Mouse (Mus musculus): ENCODE results near the gene Abcb10. TPM values are rescaled to one million over a fixed set of nuclear protein-coding genes. Genes with fewer than 3 reads are reported as not detected.
"Not testable (repeated sequence)": the region's sequence is repeated elsewhere in the genome, so short reads cannot be mapped to it uniquely, and the experiment has no call there.

Abcb10 gene
- polyA plus RNA-seq, 1 experiment from 2014 or later = 22.2 TPM

DNA sequence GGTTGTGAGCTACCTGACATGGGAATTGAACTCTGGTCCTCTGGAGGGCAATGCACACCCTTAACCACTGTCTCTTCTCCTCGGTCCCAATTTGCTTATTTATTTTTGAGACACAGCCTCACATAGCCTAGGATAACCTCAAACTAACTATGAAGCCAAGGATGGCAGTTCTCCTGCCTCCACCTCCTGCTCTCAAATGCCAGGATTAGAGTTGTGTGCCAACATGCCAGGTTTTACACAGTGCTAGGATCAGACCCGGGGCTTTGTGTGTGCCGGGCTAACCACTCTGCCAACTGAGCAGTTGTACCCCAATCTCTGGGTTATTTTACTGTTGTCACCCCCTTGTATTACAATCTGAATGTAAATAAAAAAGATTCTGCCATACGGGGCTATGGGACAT lies 5.4 kb downstream of the Abcb10 start:
- Histone ChIP-seq H3K4me3 (ENCODE audit: low read depth, low read length) (no peak overlapping the region), H3K36me3 (ENCODE audit: control insufficient read depth, insufficient read depth, low read length) (no peaks in the 10 kb centered on the region), H3K4me2 (ENCODE audit: low read length) (no peak overlapping the region), H3K27ac (ENCODE audit: low read depth) (peak overlapping the region; percentile 67; the same call in 1 of the 2 replicates), H3K27me3 (replicated peaks; ENCODE audit: control insufficient read depth, insufficient read depth, low read length) (no peaks in the 10 kb centered on the region), H3K4me1 (replicated peaks; ENCODE audit: control insufficient read depth, insufficient read depth, low read length) (peaks cover 22% of the 10 kb centered on the region), H3K9me3 (ENCODE audit: control insufficient read depth, low read length) (no peaks in the 10 kb centered on the region), H3K9ac (ENCODE audit: low read length) (no peak overlapping the region)
- DNase-seq (ENCODE audit: low spot score) (no peak), ATAC-seq (replicated peaks; ENCODE audit: low FRiP score, low TSS enrichment, low read depth) (no peak)
- 81% methylated on average over 4 of the region's 4 CpGs for WGBS

DNA sequence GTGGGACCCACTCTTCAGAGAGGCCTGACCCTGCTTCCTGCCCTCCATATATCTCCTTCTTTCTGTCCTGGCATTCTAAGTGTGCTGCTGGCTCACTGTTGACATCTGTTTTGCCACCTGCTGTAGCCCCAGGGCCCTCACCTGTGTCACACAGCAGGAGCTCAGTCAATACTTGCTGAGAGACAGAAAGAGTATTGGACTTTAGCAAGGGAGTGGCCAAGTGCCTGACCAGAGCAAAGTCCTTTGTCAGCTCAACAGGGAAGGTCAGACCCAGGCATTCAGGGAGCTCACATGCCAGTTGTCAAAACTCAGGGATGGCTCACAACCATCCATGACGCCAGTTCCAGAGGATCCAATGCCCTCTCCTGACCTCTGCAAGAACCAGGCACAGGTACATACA lies 9.4 kb downstream of the Abcb10 start:
- DNase-seq (ENCODE audit: low spot score) (no peak), ATAC-seq (replicated peaks; ENCODE audit: low FRiP score, low TSS enrichment, low read depth) (no peak)
- Histone ChIP-seq H3K36me3 (ENCODE audit: control insufficient read depth, insufficient read depth, low read length) (peaks cover 3% of the 10 kb centered on the region), H3K27ac (ENCODE audit: low read depth) (no peak overlapping the region), H3K27me3 (replicated peaks; ENCODE audit: control insufficient read depth, insufficient read depth, low read length) (no peaks in the 10 kb centered on the region), H3K4me1 (replicated peaks; ENCODE audit: control insufficient read depth, insufficient read depth, low read length) (peaks cover 7% of the 10 kb centered on the region), H3K9me3 (ENCODE audit: control insufficient read depth, low read length) (no peaks in the 10 kb centered on the region), H3K9ac (ENCODE audit: low read length) (no peak overlapping the region), H3K4me2 (ENCODE audit: low read length) (no peak overlapping the region), H3K4me3 (ENCODE audit: low read depth, low read length) (no peak overlapping the region)
- 74% methylated on average over 1 of the region's 1 CpGs for WGBS

DNA sequence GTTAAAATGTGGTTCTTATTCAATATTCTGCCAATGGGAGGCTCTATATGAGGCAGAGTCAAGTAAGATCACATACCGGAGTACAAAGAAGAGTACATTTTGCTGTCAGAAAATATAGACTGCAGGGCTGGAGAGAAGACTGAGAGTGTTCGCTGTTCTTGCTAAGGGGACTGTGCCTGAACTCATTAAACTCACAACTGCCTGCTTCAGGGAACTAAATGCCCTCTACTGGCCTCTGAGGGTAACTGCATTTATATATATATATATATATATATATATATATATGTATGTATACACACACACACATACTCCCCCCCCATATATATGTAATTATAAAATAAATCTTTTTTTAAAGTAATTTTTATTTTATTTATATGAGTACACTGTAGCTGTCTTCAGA lies 16.0 kb downstream of the Abcb10 start:
- 74% methylated on average over 2 of the region's 2 CpGs for WGBS

DNA sequence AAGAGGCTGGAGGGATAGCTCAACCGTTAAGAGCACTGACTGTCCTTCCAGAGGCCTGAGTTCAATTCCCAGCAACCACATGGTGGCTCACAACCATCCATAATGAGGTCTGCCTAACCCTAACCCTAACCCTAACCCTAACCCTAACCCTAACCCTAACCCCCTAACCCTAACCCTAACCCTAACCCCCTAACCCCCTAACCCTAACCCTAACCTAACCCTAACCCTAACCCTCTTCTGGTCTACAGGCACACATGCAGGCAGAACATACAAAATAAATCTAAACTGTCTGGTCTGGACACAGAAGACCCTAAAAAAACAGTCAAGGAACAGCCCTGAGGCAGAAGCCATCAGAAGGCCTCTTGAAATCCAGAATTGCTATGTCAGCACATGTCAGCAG lies 21.6 kb downstream of the Abcb10 start:
- no peaks in the 10 kb centered on the region for H3K4me1 ChIP-seq (replicated peaks; ENCODE audit: control insufficient read depth, insufficient read depth, low read length)
- DNase-seq (ENCODE audit: low spot score) = no peak
- H3K9ac ChIP-seq (ENCODE audit: low read length) = no peak overlapping the region
- no peak for ATAC-seq (replicated peaks; ENCODE audit: low FRiP score, low TSS enrichment, low read depth)
- H3K27me3 ChIP-seq (replicated peaks; ENCODE audit: control insufficient read depth, insufficient read depth, low read length) = no peaks in the 10 kb centered on the region
- no peaks in the 10 kb centered on the region for H3K9me3 ChIP-seq (ENCODE audit: control insufficient read depth, low read length)
- peaks cover 62% of the 10 kb centered on the region for H3K36me3 ChIP-seq (ENCODE audit: control insufficient read depth, insufficient read depth, low read length)
- H3K27ac ChIP-seq (ENCODE audit: low read depth) = no peak overlapping the region
- no peak overlapping the region for H3K4me2 ChIP-seq (ENCODE audit: low read length)
- H3K4me3 ChIP-seq (ENCODE audit: low read depth, low read length) = no peak overlapping the region
- WGBS = 75% methylated on average over 1 of the region's 1 CpGs

More for the DNA sequence above, 16.0 kb downstream of the Abcb10 start:
- Histone ChIP-seq H3K4me1 (replicated peaks; ENCODE audit: control insufficient read depth, insufficient read depth, low read length) (no peaks in the 10 kb centered on the region), H3K9me3 (ENCODE audit: control insufficient read depth, low read length) (no peaks in the 10 kb centered on the region), H3K9ac (ENCODE audit: low read length) (no peak overlapping the region), H3K4me2 (ENCODE audit: low read length) (no peak overlapping the region), H3K4me3 (ENCODE audit: low read depth, low read length) (no peak overlapping the region), H3K27ac (ENCODE audit: low read depth) (no peak overlapping the region), H3K27me3 (replicated peaks; ENCODE audit: control insufficient read depth, insufficient read depth, low read length) (no peaks in the 10 kb centered on the region), H3K36me3 (ENCODE audit: control insufficient read depth, insufficient read depth, low read length) (peaks cover 38% of the 10 kb centered on the region)
- ATAC-seq (replicated peaks; ENCODE audit: low FRiP score, low TSS enrichment, low read depth) (no peak), DNase-seq (ENCODE audit: low spot score) (no peak)

DNA sequence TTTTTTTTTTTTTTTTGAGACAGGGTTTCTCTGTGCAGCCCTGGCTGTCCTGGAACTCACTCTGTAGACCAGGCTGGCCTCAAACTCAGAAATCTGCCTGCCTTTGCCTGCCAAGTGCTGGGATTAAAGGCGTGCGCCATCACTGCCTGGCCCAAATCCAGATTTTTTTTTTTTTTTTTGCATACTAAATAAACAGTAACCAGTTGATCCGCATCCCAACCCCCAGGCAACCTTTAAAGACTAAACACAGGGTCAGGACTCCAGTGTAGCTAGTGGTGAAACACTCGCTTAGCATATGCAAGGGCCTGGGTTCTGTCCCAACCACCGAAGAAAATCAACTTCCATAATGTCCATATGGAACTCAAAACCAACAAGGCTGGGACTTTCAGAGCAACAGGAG lies 22.4 kb downstream of the Abcb10 start:
- not testable (repeated sequence) for H3K27me3 ChIP-seq (replicated peaks; ENCODE audit: control insufficient read depth, insufficient read depth, low read length); H3K9me3 ChIP-seq (ENCODE audit: control insufficient read depth, low read length); DNase-seq (ENCODE audit: low spot score); ATAC-seq (replicated peaks; ENCODE audit: low FRiP score, low TSS enrichment, low read depth); H3K4me3 ChIP-seq (ENCODE audit: low read depth, low read length); H3K27ac ChIP-seq (ENCODE audit: low read depth); H3K9ac ChIP-seq (ENCODE audit: low read length); H3K4me2 ChIP-seq (ENCODE audit: low read length); H3K4me1 ChIP-seq (replicated peaks; ENCODE audit: control insufficient read depth, insufficient read depth, low read length)
- peaks cover 60% of the 10 kb centered on the region for H3K36me3 ChIP-seq (ENCODE audit: control insufficient read depth, insufficient read depth, low read length)
- WGBS = 79% methylated on average over 5 of the region's 5 CpGs

GRCm38 (mm10) chr8:123960056-123960455 lies 22.9 kb downstream of the Abcb10 start:
- H3K27me3 ChIP-seq (replicated peaks; ENCODE audit: control insufficient read depth, insufficient read depth, low read length) = no peaks in the 10 kb centered on the region
- WGBS = 82% methylated on average over 9 of the region's 9 CpGs
- H3K27ac ChIP-seq (ENCODE audit: low read depth) = no peak overlapping the region

DNA sequence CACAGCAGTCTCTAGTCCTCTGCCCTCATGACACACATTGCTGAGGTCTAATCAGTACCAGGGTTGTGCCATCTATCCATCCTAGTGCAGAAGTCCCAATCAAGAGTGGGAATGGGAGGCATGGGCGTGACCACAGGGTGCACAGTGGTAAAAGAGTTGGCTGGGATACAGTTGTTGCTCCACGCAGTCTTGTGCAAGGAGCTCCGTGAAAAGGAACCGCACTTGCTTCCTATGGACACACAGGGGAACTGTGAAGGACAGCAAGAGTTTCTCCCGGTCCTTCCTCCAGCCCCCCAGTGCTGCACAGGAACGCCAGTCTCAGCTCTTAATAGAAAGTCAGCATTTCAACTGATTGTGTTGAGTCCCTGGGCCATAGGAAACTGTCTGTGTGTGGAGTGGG lies 23.4 kb downstream of the Abcb10 start:
- no peaks in the 10 kb centered on the region for H3K4me1 ChIP-seq (replicated peaks; ENCODE audit: control insufficient read depth, insufficient read depth, low read length)
- H3K27me3 ChIP-seq (replicated peaks; ENCODE audit: control insufficient read depth, insufficient read depth, low read length) = no peaks in the 10 kb centered on the region
- H3K4me3 ChIP-seq (ENCODE audit: low read depth, low read length) = no peak overlapping the region
- ATAC-seq (replicated peaks; ENCODE audit: low FRiP score, low TSS enrichment, low read depth) (no peak), DNase-seq (ENCODE audit: low spot score) (no peak)
- no peak overlapping the region for H3K4me2 ChIP-seq (ENCODE audit: low read length)
- no peak overlapping the region for H3K9ac ChIP-seq (ENCODE audit: low read length)
- no peak overlapping the region for H3K27ac ChIP-seq (ENCODE audit: low read depth)
- no peaks in the 10 kb centered on the region for H3K9me3 ChIP-seq (ENCODE audit: control insufficient read depth, low read length)
- WGBS = 93% methylated on average over 6 of the region's 6 CpGs
- H3K36me3 ChIP-seq (ENCODE audit: control insufficient read depth, insufficient read depth, low read length) = peaks cover 62% of the 10 kb centered on the region

More at GRCm38 (mm10) chr8:123960056-123960455, 22.9 kb downstream of the Abcb10 start:
- DNase-seq (ENCODE audit: low spot score) (no peak), ATAC-seq (replicated peaks; ENCODE audit: low FRiP score, low TSS enrichment, low read depth) (no peak)
- no peaks in the 10 kb centered on the region for H3K4me1 ChIP-seq (replicated peaks; ENCODE audit: control insufficient read depth, insufficient read depth, low read length)
- H3K9ac ChIP-seq (ENCODE audit: low read length) = no peak overlapping the region
- H3K4me3 ChIP-seq (ENCODE audit: low read depth, low read length) = no peak overlapping the region
- H3K36me3 ChIP-seq (ENCODE audit: control insufficient read depth, insufficient read depth, low read length) = peaks cover 62% of the 10 kb centered on the region
- H3K9me3 ChIP-seq (ENCODE audit: control insufficient read depth, low read length) = no peaks in the 10 kb centered on the region
- no peak overlapping the region for H3K4me2 ChIP-seq (ENCODE audit: low read length)

GRCm38 (mm10) chr8:123958130-123958529 lies 24.8 kb downstream of the Abcb10 start:
- H3K9me3 ChIP-seq (ENCODE audit: control insufficient read depth, low read length) = no peaks in the 10 kb centered on the region
- H3K27ac ChIP-seq (ENCODE audit: low read depth) = no peak overlapping the region
- WGBS = 74% methylated on average over 17 of the region's 17 CpGs
- DNase-seq (ENCODE audit: low spot score) = no peak
- no peaks in the 10 kb centered on the region for H3K27me3 ChIP-seq (replicated peaks; ENCODE audit: control insufficient read depth, insufficient read depth, low read length)
- H3K4me3 ChIP-seq (ENCODE audit: low read depth, low read length) = no peak overlapping the region
- no peak for ATAC-seq (replicated peaks; ENCODE audit: low FRiP score, low TSS enrichment, low read depth)
- no peak overlapping the region for H3K4me2 ChIP-seq (ENCODE audit: low read length)
- peaks cover 61% of the 10 kb centered on the region for H3K36me3 ChIP-seq (ENCODE audit: control insufficient read depth, insufficient read depth, low read length)
- H3K9ac ChIP-seq (ENCODE audit: low read length) = no peak overlapping the region
- H3K4me1 ChIP-seq (replicated peaks; ENCODE audit: control insufficient read depth, insufficient read depth, low read length) = no peaks in the 10 kb centered on the region

DNA sequence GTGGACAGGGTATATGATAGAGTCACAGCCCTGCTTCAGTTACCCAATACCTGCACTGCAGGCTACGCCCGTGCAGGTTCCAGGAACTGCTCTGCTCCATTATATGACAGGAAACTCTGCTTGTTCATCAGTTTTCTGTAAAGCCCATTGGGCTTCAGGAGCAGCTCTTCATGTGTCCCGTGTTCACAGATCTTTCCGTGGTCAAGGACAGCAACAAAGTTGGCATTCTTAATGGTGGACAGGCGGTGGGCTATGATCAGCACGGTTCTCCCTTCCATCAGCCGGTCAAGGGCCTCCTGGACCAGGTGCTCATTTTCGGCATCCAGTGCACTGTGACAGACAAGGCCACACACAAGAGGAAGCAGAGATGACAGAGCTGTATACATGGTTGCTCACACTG lies 28.7 kb downstream of the Abcb10 start:
- Histone ChIP-seq H3K27ac (ENCODE audit: low read depth) (no peak overlapping the region), H3K4me2 (ENCODE audit: low read length) (no peak overlapping the region), H3K27me3 (replicated peaks; ENCODE audit: control insufficient read depth, insufficient read depth, low read length) (no peaks in the 10 kb centered on the region), H3K9ac (ENCODE audit: low read length) (no peak overlapping the region), H3K9me3 (ENCODE audit: control insufficient read depth, low read length) (no peaks in the 10 kb centered on the region), H3K4me3 (ENCODE audit: low read depth, low read length) (no peak overlapping the region), H3K4me1 (replicated peaks; ENCODE audit: control insufficient read depth, insufficient read depth, low read length) (no peaks in the 10 kb centered on the region), H3K36me3 (ENCODE audit: control insufficient read depth, insufficient read depth, low read length) (peaks cover 49% of the 10 kb centered on the region)
- 92% methylated on average over 8 of the region's 8 CpGs for WGBS
- ATAC-seq (replicated peaks; ENCODE audit: low FRiP score, low TSS enrichment, low read depth) = no peak
- DNase-seq (ENCODE audit: low spot score) = no peak
